Mouse (Mus musculus) hindbrain, embryonic 12.5 days (tissue): Measurements from ENCODE around the gene Fcgrt. TPM values are rescaled to one million over a fixed set of nuclear protein-coding genes. Genes with fewer than 3 reads are reported as not detected.
"Not testable (repeated sequence)": the region's sequence is repeated elsewhere in the genome, so short reads cannot be mapped to it uniquely, and the experiment has no call there.

Experiments
- ATAC-seq: fragments of 200-750 bp; cut with Nextera tagmentation; 2 replicates; pipeline ENCODE4 v1.8.0; 2017; ENCODE audit warnings: moderate TSS enrichment; ENCODE audit not compliant: low FRiP score
- H3K27ac ChIP-seq: fragments of 300-500 bp; sonication (generic); 2 replicates; pipeline ENCODE4 v1.5.1; 2016; ENCODE audit warnings: mild to moderate bottlenecking
- H3K27me3 ChIP-seq: fragments of 300-500 bp; sonication (generic); 2 replicates; pipeline ENCODE4 v1.6.1; 2016; ENCODE audit warnings: mild to moderate bottlenecking
- H3K36me3 ChIP-seq: fragments of 300-500 bp; sonication (generic); 2 replicates; pipeline ENCODE4 v1.6.1; 2016; ENCODE audit warnings: mild to moderate bottlenecking
- H3K4me1 ChIP-seq: fragments of 300-500 bp; sonication (generic); 2 replicates; pipeline ENCODE4 v1.6.1; 2016
- H3K4me2 ChIP-seq: fragments of 300-500 bp; sonication (generic); replicated peaks from 2 replicates; pipeline ENCODE4 v1.6.1; 2016; ENCODE audit warnings: mild to moderate bottlenecking
- H3K4me3 ChIP-seq: fragments of 300-500 bp; sonication (generic); 2 replicates; pipeline ENCODE4 v1.5.1; 2016; ENCODE audit warnings: mild to moderate bottlenecking
- H3K9ac ChIP-seq: fragments of 300-500 bp; sonication (generic); 2 replicates; pipeline ENCODE4 v1.6.1; 2016; ENCODE audit warnings: mild to moderate bottlenecking, moderate library complexity
- H3K9me3 ChIP-seq: fragments of 300-500 bp; sonication (generic); replicated peaks from 2 replicates; pipeline ENCODE4 v1.6.1; 2016; ENCODE audit warnings: mild to moderate bottlenecking
- WGBS: fragments of 180-500 bp; shearing (Covaris S2); methylation state at CpG from one replicate; pipeline ENCODE4 v1.1.7; 2016; 5-methylcytosine and 5-hydroxymethylcytosine counted together
- polyA plus RNA-seq: library from polyadenylated mRNA; unstranded; fragments of >200 nt; fragmentation: Nextera tagmentation; extraction: Ambion mirVana; gene quantifications from 2 replicates; pipeline ENCODE4 v1.2.1, GENCODE M21; 2016

Gene Fcgrt
- polyA plus RNA-seq, 1 experiment from 2014 or later: 20.2 TPM

GRCm38 (mm10) chr7:45121404-45121803 is 17.8 kb upstream of the Fcgrt start:
- Histone ChIP-seq H3K4me1 (peaks cover 28% of the 10 kb centered on the region), H3K9me3 (no peaks in the 10 kb centered on the region), H3K4me3 (no peak overlapping the region), H3K27ac (no peak overlapping the region), H3K27me3 (no peaks in the 10 kb centered on the region), H3K36me3 (peaks cover 66% of the 10 kb centered on the region), H3K9ac (peak overlapping the region; percentile 33; the same call in 1 of the 2 replicates), H3K4me2 (no peak overlapping the region)
- WGBS: 81% methylated on average over 8 of the region's 8 CpGs
- no peak for ATAC-seq

- no peaks in the 10 kb centered on the region for H3K9me3 ChIP-seq
- peaks cover 52% of the 10 kb centered on the region for H3K36me3 ChIP-seq
- H3K27me3 ChIP-seq: no peaks in the 10 kb centered on the region
- peaks cover 23% of the 10 kb centered on the region for H3K4me1 ChIP-seq
- ATAC-seq: no peak
- H3K27ac ChIP-seq: no peak overlapping the region
- H3K4me3 ChIP-seq: no peak overlapping the region
- no peak overlapping the region for H3K9ac ChIP-seq
- H3K4me2 ChIP-seq: no peak overlapping the region
- 80% methylated on average over 5 of the region's 5 CpGs for WGBS
Observed at GRCm38 (mm10) chr7:45119780-45120709, 16.4 kb upstream of the Fcgrt start.

DNA sequence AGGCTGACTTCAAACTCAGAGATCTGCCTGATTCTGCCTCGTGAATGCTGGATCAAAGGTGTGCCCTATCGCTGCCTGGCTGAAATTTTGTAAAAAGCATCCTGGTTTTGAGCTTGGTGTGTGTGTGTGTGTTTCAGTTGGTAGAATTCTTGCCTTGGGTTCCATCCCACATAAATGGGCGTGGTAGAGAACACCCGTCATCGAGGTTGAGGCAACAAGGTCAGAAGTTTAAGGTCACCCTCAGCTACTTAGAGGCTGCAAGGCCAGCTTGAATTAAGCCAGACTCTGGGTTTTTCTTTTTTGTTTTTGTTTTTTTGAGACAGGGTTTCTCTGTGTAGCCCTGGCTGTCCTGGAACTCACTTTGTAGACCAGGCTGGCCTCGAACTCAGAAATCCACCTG is 14.7 kb upstream of the Fcgrt start:
- Histone ChIP-seq H3K4me3 (no peak overlapping the region), H3K36me3 (peaks cover 51% of the 10 kb centered on the region), H3K27ac (no peak overlapping the region), H3K4me2 (no peak overlapping the region), H3K4me1 (peaks cover 18% of the 10 kb centered on the region), H3K9ac (no peak overlapping the region), H3K27me3 (no peaks in the 10 kb centered on the region), H3K9me3 (no peaks in the 10 kb centered on the region)
- ATAC-seq: no peak
- 86% methylated on average over 6 of the region's 6 CpGs for WGBS

DNA sequence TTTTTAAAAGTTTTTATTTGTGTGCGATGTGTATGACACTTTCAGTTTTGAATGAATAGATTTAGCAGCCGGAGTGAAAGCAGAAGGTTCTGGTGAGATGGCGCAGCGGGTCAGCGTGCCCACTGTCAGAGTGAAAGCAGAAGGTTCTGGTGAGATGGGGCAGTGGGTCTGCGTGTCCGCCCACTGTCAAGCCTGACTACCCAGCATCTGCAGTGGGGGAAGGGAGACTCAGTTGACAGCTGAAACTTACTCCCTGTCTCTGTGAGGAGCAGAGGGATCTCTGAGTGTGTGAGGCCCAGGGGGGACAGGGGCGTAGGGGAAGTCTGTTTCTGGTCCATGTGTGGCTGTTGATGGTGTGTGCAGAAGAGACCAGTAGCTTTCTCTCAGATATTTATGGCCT is 13.9 kb upstream of the Fcgrt start:
- Histone ChIP-seq H3K4me2 (no peak overlapping the region), H3K27ac (no peak overlapping the region), H3K27me3 (no peaks in the 10 kb centered on the region), H3K4me3 (no peak overlapping the region), H3K36me3 (peaks cover 47% of the 10 kb centered on the region), H3K9ac (no peak overlapping the region), H3K9me3 (no peaks in the 10 kb centered on the region), H3K4me1 (peaks cover 10% of the 10 kb centered on the region)
- ATAC-seq: no peak
- 80% methylated on average over 8 of the region's 8 CpGs for WGBS

GRCm38 (mm10) chr7:45113476-45113875 is 9.8 kb upstream of the Fcgrt start:
- Histone ChIP-seq H3K9me3 (no peaks in the 10 kb centered on the region), H3K4me2 (no peak overlapping the region), H3K27me3 (no peaks in the 10 kb centered on the region), H3K36me3 (peaks cover 9% of the 10 kb centered on the region), H3K4me1 (no peaks in the 10 kb centered on the region), H3K27ac (no peak overlapping the region), H3K4me3 (no peak overlapping the region), H3K9ac (no peak overlapping the region)
- no peak for ATAC-seq
- WGBS: 87% methylated on average over 2 of the region's 2 CpGs

- Histone ChIP-seq H3K27ac (no peak overlapping the region), H3K9me3 (no peaks in the 10 kb centered on the region), H3K4me1 (no peaks in the 10 kb centered on the region), H3K9ac (no peak overlapping the region), H3K4me2 (no peak overlapping the region), H3K36me3 (peaks cover 1% of the 10 kb centered on the region; the same call in 1 of the 2 replicates), H3K4me3 (no peak overlapping the region), H3K27me3 (no peaks in the 10 kb centered on the region)
- 61% methylated on average over 3 of the region's 3 CpGs for WGBS
- no peak for ATAC-seq
Observed at GRCm38 (mm10) chr7:45112529-45112928, 8.9 kb upstream of the Fcgrt start.

DNA sequence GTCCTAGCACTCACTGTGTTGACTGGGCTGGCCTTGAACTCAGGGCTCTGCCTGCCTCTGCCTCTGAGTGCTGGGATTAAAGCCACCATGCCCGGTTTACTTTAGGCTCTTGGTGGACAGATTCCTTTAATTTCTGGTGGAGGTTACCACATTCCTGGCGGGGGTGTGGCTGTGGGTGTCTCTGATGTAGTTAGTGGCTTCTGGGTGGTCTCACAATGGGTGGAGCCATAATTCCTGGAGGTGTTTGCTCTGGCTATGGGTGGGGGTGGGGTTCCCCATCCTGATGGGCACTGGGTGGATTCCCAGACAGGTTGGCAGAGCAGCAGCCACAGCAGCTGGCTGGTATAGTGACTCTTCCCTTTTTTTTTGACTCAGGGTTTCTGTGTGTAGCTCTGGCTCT is 8.3 kb upstream of the Fcgrt start:
- Histone ChIP-seq H3K4me2 (no peak overlapping the region), H3K4me3 (no peak overlapping the region), H3K9ac (no peak overlapping the region), H3K36me3 (no peaks in the 10 kb centered on the region), H3K9me3 (no peaks in the 10 kb centered on the region), H3K27ac (no peak overlapping the region), H3K27me3 (no peaks in the 10 kb centered on the region), H3K4me1 (no peaks in the 10 kb centered on the region)
- no peak for ATAC-seq
- WGBS: 73% methylated on average over 2 of the region's 2 CpGs

GRCm38 (mm10) chr7:45110089-45110488 is 6.4 kb upstream of the Fcgrt start:
- not testable (repeated sequence) for H3K27me3 ChIP-seq, H3K27ac ChIP-seq, H3K4me2 ChIP-seq, H3K9ac ChIP-seq, H3K9me3 ChIP-seq, H3K4me3 ChIP-seq, ATAC-seq, H3K4me1 ChIP-seq, H3K36me3 ChIP-seq
- 89% methylated on average over 4 of the region's 4 CpGs for WGBS

- 50% methylated on average over 5 of the region's 5 CpGs for WGBS
- ATAC-seq: no peak
- H3K9ac ChIP-seq: no peak overlapping the region
- H3K9me3 ChIP-seq: no peaks in the 10 kb centered on the region
- no peak overlapping the region for H3K27ac ChIP-seq
- no peaks in the 10 kb centered on the region for H3K27me3 ChIP-seq
- no peak overlapping the region for H3K4me2 ChIP-seq
- H3K4me1 ChIP-seq: 0 out of 2 replicates have a peak, but pooled peaks cover 5% of the 10 kb centered on the region
- no peak overlapping the region for H3K4me3 ChIP-seq
- H3K36me3 ChIP-seq: no peaks in the 10 kb centered on the region
Observed at GRCm38 (mm10) chr7:45107052-45107645, 3.5 kb upstream of the Fcgrt start.

DNA sequence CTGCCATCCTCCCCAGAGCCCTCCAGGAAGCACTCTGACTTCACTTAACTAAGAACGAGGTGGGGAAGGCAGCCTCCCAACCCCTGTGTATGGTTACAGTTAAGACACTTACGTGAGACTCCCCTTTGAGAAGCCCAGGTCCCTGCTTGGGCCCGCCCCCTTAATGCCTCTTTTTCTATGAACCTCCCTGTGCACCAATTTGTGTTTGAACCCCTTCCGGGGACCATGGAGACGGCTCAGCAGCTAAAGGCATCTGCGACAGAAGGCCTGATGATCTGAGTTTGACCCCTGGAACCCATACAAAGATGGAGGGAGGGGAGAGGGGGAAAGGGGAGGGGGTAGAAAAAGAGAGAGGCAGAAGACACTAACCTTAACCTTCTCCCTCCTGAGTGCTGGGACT is 2.8 kb upstream of the Fcgrt start:
- Histone ChIP-seq H3K4me3 (no peak overlapping the region), H3K9ac (no peak overlapping the region), H3K27ac (no peak overlapping the region), H3K9me3 (no peaks in the 10 kb centered on the region), H3K4me1 (0 out of 2 replicates have a peak, but pooled peaks cover 5% of the 10 kb centered on the region), H3K36me3 (no peaks in the 10 kb centered on the region), H3K4me2 (no peak overlapping the region), H3K27me3 (no peaks in the 10 kb centered on the region)
- WGBS: 28% methylated on average over 6 of the region's 6 CpGs
- ATAC-seq: no peak

DNA sequence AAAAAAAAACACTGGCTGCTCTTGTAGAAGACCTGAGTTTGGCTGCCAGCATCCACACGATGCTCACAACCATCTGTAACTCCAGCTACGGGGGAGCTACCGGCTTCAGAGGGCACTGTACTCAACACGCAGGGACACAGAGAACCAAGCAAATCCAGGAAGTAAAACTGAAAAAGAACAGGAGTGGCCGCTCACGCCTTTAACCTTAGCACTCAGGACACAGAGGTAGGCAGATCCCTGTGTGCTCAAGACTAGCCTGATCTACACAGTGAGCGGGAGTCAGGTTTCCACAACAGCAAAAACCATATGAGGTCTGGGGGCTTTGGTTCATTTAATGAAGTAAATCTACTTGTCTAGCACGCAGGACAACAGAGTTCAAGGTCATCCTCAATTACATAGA is 1.8 kb upstream of the Fcgrt start:
- Histone ChIP-seq H3K27ac (no peak overlapping the region), H3K4me1 (0 out of 2 replicates have a peak, but pooled peaks cover 5% of the 10 kb centered on the region), H3K9ac (no peak overlapping the region), H3K4me3 (no peak overlapping the region), H3K27me3 (no peaks in the 10 kb centered on the region), H3K9me3 (no peaks in the 10 kb centered on the region), H3K4me2 (no peak overlapping the region), H3K36me3 (no peaks in the 10 kb centered on the region)
- 82% methylated on average over 8 of the region's 8 CpGs for WGBS
- no peak for ATAC-seq

- Histone ChIP-seq H3K36me3 (no peaks in the 10 kb centered on the region), H3K9me3 (no peaks in the 10 kb centered on the region), H3K4me1 (0 out of 2 replicates have a peak, but pooled peaks cover 5% of the 10 kb centered on the region), H3K9ac (no peak overlapping the region), H3K27me3 (no peaks in the 10 kb centered on the region), H3K4me2 (no peak overlapping the region), H3K4me3 (no peak overlapping the region), H3K27ac (no peak overlapping the region)
- ATAC-seq: no peak
- WGBS: 86% methylated on average over 5 of the region's 5 CpGs
Observed at GRCm38 (mm10) chr7:45104941-45105340, 1.3 kb upstream of the Fcgrt start.
